Mouse (Mus musculus) embryonic fibroblast, embryonic 13.5 days (primary cell): ENCODE data around the gene Mthfd2l.

Source experiments
- CTCF ChIP-seq: IDR thresholded peaks from 2 replicates; pipeline ENCODE4 v1.5.1; 2011; ENCODE audit warnings: mild to moderate bottlenecking, control low read depth, low read length, moderate library complexity, borderline replicate concordance; ENCODE audit not compliant: insufficient read depth
- POLR2A ChIP-seq: IDR thresholded peaks from 2 replicates; pipeline ENCODE4 v1.6.1; 2011; ENCODE audit warnings: low read depth, mild to moderate bottlenecking, control low read depth, low read length, moderate library complexity

- TF ChIP-seq CTCF (no peak), POLR2A (no peak)
These were observed 117.5 kb downstream of the Mthfd2l start for GRCm38 (mm10) chr5:91048397-91048796.
